Mouse (Mus musculus) liver (tissue): ENCODE data around the gene Olfr910.

Source experiments
- DNase-seq: peaks from one replicate; pipeline ENCODE4 v3.0.0-alpha.2; 2020; ENCODE audit warnings: mixed read lengths

Olfr910 gene

DNA sequence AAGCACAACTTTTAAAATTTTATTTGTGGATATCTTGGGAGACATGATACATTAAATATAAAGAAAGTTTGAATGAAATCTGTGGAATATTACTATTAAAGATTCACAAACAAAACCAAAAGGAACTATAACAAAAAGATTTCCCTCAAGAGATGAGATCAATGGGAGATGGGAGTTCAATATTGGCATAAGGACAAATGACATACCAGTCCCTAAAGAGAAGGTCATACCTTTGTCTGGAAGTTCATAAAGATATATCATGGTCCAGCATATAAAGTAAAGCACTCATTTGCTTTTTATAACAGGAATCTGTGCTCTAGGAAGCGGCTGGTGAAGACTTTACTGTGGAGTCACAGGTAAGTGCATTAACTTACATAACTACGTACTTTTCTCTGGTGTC lies at the start of gene Olfr910:
TSS of gene Olfr910 (plus strand) at position 301 of the 400 bp plus-strand sequence.
- no peak for DNase-seq

DNA sequence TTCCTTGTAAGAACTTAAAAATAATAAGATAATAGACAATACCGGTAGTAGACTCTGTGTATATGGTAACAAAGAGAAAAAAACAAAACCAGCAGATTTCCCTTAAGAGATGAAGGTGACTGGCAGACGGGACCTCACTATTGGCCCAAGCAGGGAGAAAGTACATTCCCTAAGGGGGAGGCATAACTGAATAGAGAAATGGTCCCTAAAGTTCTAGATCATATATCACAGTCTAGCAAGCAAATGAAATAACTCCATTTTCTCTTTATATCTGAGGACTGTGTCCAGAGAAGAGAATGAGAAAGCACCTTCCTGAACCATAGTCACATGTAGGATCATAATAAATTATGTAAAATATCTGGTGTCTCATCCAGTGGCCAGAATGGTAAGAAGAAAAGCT lies 42.1 kb upstream of the Olfr910 start, which contains the start of gene Olfr907:
TSS of gene Olfr907 (plus strand) at position 301 of the 400 bp plus-strand sequence.
- no peak for DNase-seq

DNA sequence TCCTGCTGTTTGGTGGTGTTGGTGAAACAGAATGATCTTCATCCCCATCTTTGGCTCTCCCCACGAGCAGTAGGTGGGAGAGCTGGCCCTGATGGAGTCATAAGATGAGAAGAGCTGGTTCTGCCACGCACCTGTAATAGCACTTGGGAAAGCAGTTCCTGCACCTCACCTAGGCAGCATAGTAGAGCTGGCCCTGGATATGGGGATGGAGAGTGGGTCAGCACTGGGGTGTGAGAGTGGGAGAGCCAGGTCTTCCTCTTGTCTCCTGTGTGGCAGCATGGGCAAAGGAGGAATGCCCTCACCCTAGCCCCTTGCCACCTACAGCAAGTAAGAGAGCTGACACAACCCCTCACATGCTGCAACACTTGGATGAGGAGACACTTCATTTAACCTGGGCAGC lies 25.3 kb upstream of the Olfr910 start:
- no peak for DNase-seq

DNA sequence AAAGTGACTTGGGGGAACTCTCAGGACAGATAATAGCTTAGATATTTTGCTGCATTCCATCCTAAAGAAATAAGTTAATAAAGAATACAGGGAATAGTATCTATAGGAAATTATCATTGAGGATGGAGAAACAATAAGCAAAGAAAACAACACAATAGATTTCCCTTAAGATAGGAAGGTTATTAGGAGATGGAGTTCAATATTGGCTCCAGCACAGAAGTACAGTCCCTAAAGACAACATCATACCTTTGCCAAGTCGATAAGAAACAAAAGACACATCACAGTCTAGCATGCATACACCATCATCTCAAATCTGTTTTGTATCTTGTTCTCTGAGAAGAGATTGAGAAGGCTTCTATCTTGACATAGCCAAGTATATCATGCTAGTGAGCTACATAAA lies 16.4 kb upstream of the Olfr910 start, which contains the start of gene Olfr911-ps1:
TSS of gene Olfr911-ps1 (plus strand) at position 301 of the 400 bp plus-strand sequence.
- DNase-seq = no peak

DNA sequence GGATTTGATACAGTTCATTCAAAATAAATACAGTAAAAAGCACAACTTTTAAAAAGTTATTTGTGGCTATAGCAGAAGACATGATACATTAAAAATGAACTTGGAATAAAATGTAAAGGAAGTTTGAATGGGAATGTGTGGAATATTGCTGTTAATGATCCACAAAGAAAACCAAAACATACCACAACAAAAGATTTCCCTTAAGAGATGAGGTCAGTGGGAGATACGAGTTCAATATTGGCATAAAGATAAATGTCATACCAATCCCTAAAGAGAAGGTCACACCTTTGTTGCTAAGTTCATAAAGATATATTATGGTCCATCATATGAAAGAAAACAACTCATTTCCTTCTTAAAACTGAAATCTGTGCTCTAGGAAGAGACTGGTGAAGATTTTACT lies 42.2 kb downstream of the Olfr910 start, which contains the start of gene Olfr912:
TSS of gene Olfr912 (plus strand) at position 301 of the 400 bp plus-strand sequence.
- no peak for DNase-seq
